Mouse (Mus musculus): ENCODE measurements around the gene Phf21b.

DNA sequence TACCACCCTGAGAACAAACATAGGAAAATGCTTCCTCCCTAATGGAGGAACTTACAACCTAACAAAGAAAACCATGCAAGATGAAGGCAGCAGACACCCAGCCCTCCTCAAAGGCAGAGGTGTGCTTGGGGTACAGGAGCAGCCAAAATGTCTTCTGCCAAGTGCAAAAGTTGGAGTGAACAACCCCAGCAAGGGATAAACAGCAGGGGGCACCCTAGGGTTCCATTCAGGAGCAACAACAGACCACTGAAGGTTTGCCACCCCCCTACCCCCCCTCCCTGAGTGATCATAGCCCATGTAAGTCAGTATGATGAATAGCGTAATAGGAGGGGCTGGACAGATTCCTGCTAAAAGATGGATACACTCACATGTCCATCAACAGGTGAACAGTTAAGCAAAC, 5.5 kb downstream of the Phf21b start:
- TF ChIP-seq CTCF (conservative IDR thresholded peaks at IDR 0.05; ENCODE audit: low read length) (no peak), POU5F1 (IDR thresholded peaks at IDR 0.05; ENCODE audit: borderline replicate concordance, low read length) (no peak)
